Mouse (Mus musculus): ENCODE measurements at regions not wholly inside any gene's neighbourhood (a gene's known extent, or its start where the extent isn't known, plus 50 kb on each side); places are given as distances from the start of the nearest gene placed in this dataset.

DNA sequence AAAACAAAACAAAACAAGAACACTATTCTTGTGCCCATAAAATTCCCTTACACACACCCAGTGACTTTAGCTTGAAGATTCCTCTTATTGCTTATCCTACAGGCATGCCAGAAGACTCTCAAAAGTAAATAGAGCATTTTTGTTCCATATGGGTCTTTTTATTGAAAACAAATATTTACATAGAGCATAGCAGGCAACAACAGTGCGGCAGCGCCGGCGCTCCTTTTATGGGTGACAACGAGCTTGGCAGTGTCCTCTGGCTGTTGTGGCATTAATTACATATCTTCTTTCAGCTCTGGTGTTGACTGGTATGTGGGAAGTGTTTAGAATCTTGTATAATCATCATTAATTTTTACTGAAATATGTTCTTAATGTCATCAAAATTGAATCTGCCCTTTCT, 242.2 kb upstream of the Fbxl7 start:
- no peak for DNase-seq

DNA sequence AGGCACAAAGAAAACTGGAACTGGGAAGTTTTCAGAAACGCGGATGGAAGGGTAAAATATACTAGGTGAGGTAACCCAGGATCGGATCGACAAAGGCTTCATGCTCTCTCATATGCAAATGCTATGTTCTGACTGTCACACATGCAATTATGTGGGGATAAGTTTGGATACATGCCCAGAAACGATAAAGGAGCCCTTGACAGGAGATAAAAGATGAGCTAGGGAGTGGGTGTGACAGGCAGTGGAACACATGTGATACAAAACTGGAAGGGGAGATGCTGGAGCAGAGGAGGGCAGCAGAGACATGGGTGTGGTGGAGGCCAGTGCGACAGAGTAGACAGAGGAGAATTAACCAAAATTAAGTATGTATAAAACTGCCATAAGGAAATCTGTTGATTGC, 250.5 kb upstream of the Fbxl7 start:
- DNase-seq, result no peak

- DNase-seq, result no peak
These were observed 265.6 kb upstream of the Fbxl7 start for GRCm38 (mm10) chr15:27160986-27161385.

DNA sequence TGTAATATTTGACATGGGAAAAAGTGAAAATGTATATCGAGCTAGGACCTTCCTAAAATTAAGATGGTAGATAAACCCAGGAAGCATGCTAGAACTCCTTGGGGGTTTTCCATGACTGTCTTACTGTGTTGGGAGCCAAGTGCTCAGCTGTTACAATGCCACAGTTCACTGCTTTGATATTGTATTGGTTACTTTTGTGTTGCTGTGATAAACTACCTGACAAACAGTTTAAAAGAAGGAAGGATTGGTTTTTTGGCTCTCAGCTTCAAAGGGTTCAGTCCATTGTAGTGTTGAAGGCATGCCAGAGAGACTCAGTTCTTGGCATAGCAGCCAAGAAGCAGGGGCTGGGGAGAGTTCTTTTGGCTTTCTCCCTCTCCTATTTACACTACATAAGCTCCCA, 272.1 kb upstream of the Fbxl7 start:
- DNase-seq, result no peak

DNA sequence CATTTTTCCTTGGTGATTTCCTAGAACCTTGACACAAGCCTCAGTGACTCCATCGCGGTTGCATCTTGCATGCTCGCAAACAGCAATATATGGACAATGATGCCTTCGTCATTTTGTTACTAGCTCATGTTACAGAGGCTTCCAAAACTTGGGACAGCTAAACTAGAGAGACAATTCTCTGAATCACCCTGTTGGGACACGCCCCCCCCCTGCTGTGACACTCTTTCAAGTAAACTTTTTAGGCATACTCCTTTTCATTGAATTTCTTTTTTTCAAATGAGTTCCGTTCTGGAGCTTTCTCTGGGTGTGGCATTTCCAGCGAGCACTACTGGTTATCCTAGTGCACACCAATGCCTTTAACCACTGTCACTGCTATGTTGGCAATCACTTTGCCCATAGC, 274.5 kb upstream of the Fbxl7 start:
- no peak for DNase-seq

- no peak for DNase-seq
These were observed 278.1 kb upstream of the Fbxl7 start for GRCm38 (mm10) chr15:27173506-27173905.

- no peak for DNase-seq
These were observed 282.9 kb upstream of the Fbxl7 start for GRCm38 (mm10) chr15:27178084-27178935.

DNA sequence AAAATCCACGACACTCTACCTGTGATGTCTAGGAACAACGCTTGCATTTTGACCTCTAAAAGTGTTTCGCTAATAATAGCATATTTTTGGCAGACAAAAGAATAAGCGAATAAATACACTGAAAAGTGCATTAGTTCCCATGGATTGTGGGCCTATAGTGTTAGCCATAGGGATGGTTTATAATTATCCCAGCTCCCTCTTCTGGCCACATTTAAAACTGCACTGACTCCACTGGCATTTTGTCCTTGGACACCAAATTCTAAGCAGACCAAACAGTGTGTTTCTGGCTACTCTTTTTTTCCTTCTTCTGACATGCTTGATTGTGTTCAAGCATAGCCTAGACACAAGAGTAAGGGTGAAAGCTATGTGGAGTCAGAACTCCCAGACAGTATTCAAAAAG, 276.8 kb upstream of the Ank start:
- DNase-seq, result peak; percentile 56

GRCm38 (mm10) chr15:27201513-27201912, 265.0 kb upstream of the Ank start:
- no peak for DNase-seq

- DNase-seq, result no peak
These were observed 261.6 kb upstream of the Ank start for GRCm38 (mm10) chr15:27204888-27205287.

DNA sequence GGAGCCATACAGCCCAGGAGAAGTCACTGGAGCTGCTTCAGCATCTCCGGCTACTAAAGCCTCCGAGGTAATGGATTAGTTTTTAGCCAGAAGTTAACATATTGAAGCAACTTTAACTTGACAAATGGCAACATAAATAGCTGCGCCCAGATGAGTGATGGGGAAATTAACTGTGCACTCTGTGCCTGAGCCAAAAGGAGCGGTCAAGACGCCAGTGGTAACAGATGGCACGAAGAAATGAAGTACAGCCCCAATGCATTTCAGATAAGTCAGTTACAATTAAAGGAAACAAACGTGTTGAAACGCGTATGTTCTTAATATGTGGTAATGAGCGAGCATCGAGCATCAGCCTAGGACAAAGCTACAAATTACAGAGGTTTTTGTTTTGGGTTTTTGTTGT, 259.0 kb upstream of the Ank start:
- no peak for DNase-seq

- no peak for DNase-seq
These were observed 250.1 kb upstream of the Ank start for GRCm38 (mm10) chr15:27216387-27216786.

- DNase-seq, result no peak
These were observed 247.2 kb upstream of the Ank start for GRCm38 (mm10) chr15:27219126-27219738.

DNA sequence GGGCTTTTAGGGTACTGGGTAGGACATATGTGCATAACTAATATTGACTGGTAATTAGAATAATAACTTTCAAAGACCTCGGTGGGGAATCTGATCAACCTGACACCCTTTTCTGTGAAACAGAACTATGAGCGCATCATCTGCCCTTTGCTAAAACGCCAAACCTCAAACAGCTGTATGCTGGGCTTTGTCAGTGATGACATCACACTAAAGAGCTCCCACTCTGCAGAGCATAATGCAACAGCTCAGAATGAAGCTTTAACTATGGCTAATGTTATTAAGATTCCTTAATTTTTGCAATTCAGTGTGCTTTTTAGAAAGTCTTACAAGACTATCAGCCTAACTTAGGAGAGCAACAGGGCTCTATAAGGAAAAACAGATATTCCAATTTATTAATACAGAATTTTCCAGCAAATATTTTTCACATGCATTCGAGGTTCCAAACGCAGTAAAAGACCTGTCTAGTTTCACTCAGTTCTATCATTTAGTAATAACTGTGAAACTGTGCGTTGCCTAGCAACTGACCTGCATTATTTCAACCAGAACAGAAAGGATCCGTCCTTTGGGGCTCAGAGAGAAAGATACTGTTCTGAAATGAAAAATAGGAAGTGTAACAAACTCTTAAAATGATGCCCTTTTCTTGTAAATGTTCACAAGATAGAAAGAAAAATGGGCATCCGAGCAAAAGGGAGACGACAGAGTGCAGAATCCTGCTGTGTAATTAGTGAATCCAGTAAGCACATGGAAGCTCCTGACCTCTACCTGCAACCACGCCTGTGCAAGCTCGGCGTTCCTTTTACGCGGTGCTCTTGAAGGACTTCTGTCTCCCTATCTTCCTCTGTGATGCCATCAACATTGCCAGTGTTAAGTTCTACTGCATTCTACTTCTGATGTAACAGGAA, 242.6 kb upstream of the Ank start:
- no peak for DNase-seq

- no peak for DNase-seq
These were observed 242.0 kb upstream of the Ank start for GRCm38 (mm10) chr15:27224512-27224850.

GRCm38 (mm10) chr15:27232804-27233203, 233.7 kb upstream of the Ank start:
- no peak for DNase-seq

DNA sequence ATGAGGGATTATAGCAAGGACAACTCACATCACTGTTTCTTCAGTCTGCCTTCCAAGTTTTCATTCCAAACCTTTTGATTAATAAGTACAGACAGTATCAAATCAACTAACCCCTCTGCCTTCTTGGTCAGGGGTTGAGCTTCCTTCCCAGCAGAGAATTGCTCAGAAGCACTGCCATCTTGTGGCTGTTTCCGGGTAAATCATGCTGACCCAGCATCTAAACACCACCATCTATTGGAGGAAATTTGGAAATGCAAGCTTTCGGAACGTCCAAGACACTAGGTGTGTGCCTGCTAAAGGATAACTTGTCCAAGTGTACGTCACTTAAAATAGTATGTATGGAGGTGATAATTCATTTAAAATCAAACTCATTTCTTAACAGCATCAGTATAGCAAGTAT, 231.7 kb upstream of the Ank start:
- peak; percentile 44 for DNase-seq

DNA sequence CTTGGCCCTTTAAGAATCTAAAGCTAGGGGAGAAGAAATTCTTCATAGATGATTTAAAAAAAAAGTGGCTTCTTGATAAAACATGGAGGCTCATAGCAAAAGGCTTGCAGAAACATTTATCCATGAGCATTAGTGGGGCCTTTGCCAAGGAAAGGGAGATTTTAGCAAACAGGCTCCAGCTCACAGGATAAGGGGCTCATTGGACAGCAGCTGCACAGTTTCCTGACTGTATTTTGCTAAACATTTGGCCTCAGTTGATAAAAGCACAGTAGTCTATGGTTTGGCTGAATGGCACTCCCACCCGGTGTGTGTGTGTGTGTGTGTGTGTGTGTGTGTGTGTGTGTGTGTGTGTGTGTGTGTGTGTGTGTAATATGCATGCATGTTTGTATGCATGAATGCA, 228.2 kb upstream of the Ank start:
- no peak for DNase-seq

- peak; percentile 4 for DNase-seq
These were observed 220.2 kb upstream of the Ank start for GRCm38 (mm10) chr15:27246302-27246701.

GRCm38 (mm10) chr15:27258984-27259853, 207.3 kb upstream of the Ank start:
- DNase-seq, result no peak

DNA sequence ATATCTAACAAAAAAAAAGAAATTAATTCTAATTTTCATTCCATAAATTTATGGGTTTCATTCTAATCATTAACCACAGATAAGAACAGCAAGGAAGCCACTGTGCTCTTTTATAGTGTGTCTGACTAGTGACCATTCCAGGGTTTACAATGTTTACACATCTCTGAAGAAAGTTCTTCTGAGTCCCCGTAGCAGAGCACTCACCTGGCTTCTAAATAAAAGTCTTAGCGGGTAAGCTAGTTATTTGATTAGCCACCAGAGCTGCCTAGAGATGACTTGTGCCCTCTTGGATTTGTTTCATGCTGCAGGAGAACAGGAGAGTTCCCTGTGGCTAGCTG, 206.7 kb upstream of the Ank start:
- DNase-seq, result no peak

DNA sequence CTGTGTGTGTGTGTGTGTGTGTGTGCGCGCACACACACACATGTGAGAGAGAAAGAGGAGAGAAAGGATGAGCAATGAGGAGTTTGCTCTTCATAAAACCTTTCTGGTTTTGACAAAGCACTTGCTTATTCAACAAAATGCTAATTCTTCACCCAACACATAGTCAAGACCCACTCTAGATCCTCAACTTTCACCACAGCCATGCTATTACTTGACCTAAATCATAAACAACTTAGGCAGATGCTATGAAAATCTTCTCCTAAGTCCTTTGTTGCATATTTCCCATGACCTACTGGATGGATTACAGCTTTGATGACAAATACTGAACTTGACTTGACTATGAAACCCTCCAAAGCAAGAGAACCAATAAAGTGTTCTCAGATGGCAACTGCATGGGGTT, 196.3 kb upstream of the Ank start:
- DNase-seq, result no peak

GRCm38 (mm10) chr15:27282279-27282678, 184.2 kb upstream of the Ank start:
- DNase-seq, result no peak

All from kidney, adult 18-20 months (tissue).